Mouse (Mus musculus) erythroid progenitor cell, adult 5-6 weeks (primary cell): ENCODE measurements around the gene Mmp25. TPM values are rescaled to one million over a fixed set of nuclear protein-coding genes. Genes with fewer than 3 reads are reported as not detected.

Source experiments
- ATAC-seq: replicated peaks from 2 replicates; pipeline ENCODE4 v1.8.0; 2016; ENCODE audit warnings: moderate number of reproducible peaks, mild to moderate bottlenecking, moderate TSS enrichment, inconsistent platforms; ENCODE audit not compliant: poor library complexity, low FRiP score, severe bottlenecking
- total RNA-seq, 2 experiments: library from RNA; stranded (forward) in 1 of 2; stranded (reverse) in 1 of 2; fragments of 150-400 nt in 1 of 2; fragments of 186-747, 209-891 nt in 1 of 2; gene quantifications; 2 replicates each; pipeline versions ENCODE4 v1.2.3 to v1.2.4; 2015 to 2017; ENCODE audit warnings: low replicate concordance in 2 of 2

Mmp25 gene
- total RNA-seq, 2 experiments from 2014 or later: 1.3 to 4.6 TPM

DNA sequence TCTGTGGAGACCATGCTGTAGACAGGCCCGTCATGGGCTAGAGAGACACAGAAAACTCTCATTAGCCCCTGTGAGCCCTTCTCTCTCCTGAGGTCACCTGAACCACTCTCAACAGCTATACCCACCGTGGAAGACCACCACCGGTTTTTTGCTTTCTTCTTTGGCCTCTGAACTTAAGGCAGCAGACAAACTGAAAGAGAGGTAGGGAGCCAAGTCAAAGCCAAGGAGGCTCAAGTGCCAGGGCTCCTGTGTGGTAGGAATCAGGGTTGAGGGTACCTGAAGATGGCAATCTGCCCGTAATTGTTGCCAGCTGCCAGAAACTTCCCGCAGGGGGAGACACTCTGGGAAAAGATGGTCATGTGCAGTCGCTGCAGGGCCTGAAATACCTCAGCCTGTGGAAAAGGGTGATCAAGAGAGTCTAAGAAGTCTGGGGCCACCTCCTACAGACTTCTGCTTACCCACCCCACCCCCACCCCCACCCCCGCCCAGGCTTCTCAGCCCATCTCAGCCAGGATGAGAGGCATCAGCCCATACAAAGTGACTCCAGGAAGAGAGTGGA lies 25.5 kb upstream of the Mmp25 start:
- ATAC-seq: no peak

DNA sequence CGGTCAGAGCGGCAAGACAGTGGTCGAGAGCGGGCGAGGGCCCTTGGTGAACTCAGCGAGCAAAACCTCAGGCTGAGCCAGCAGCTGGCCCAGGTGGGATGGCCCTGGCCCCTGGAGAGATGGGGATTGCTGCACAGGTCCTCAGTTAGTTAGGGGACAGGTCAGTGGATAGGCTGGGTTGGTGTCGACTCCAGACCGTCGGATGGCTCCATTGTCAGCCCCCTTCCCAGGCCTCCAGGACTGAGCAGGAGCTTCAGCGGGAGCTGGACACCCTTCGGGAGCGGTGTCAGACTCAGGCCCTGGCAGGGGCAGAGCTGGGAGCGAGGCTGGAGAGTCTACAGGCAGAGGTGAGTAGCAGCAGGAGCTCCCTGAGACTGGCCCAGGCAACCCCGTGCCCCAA lies 20.4 kb upstream of the Mmp25 start:
- no peak for ATAC-seq

DNA sequence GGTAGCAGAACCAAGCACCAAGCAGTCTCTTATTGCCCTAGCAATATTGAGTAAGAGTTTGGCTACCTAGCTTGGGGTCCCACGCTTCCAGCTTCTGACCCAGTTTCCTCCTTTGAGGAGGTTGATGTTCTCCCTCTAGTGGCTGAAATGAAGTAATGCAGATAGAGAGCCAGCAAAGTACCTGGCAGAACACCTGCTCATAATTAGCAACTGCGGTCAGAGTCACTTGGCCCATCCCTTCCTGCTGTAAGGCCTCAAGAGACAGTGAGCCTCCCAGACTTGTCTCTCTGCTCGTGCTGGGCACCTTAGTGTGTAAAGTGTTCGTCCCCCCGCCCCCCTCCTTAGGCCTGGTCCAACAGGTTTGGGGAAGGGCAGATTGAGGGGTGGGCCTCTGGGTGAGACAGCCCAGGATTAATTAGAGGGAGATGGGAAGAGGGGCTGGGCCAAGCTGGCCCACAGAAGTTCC lies 19.5 kb upstream of the Mmp25 start:
- peak; percentile 25; the same call in 1 of the 2 replicates for ATAC-seq

DNA sequence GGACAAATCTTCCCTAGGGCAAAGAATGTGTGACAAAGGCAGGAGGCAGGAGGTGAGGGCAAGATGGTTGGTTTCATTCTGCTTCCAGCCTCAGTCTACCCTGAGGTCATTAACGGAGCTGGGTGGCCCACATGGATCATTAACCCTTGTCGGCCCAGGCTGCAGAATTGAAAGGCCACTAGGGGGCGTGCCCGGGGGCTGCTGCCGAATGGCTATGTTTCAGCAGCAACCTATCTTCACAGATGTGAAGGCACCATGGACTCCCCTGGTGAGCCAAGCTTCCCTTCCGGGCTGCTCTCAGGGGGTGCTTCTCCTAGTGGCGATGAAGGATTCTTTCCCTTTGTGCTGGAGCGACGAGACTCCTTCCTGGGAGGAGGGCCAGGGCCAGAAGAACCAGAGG lies 16.4 kb upstream of the Mmp25 start:
- ATAC-seq: no peak

DNA sequence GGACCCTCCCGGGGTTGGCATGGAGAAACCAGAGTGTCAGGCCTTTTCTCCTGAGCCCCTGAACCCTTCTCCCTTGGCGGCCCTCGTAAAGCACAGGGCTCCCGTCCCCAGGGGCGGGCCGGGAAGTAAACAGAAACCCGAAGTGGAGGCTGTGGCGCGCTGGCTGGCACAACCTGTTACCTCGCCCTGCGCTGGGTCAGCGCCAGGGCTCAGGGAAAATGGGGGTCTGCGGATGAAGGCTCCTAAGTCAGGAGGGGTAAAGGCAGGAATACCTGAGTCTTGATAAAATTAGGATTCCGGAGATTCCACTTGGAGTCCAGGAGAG lies 15.8 kb upstream of the Mmp25 start:
- no peak for ATAC-seq

DNA sequence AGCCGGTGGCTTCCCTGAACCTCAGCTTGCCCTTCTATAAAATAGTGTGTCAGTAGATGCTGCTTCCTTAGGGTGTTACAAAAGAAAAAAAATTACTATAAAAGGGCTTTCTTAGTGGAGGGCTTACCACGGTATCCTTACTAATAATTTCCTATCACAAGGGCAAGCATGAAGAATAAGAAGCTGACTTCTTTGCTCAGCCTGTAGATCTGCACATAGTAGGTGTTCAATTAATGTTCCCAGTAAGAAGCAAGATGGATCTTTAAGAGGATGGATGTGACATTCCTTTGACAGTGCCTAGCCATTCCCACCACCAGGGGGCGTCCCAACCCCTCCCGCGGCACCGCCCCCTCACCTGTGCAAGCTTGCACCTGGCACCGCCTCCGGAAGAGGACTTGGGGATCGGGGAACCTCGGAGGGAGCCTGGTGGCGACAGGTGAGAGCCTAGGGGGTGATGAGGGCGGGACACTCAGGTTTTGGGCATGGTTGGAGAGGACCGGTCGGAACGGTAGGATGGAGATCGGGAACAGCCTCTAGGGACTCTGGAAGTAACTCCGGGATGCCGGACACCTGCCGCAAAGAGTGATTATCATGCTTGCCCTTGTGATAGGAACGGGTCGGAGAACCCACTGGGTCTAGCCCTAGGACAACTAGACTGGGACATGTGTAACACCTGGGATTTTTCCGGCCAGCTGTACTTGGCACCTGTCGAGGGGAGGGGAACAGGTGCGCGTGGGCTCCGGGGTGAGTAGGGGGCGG lies 15.2 kb upstream of the Mmp25 start, which contains the start of gene Bicdl2:
TSS of gene Bicdl2 (plus strand) at position 390 of the 759 bp plus-strand sequence.
- ATAC-seq: no peak

DNA sequence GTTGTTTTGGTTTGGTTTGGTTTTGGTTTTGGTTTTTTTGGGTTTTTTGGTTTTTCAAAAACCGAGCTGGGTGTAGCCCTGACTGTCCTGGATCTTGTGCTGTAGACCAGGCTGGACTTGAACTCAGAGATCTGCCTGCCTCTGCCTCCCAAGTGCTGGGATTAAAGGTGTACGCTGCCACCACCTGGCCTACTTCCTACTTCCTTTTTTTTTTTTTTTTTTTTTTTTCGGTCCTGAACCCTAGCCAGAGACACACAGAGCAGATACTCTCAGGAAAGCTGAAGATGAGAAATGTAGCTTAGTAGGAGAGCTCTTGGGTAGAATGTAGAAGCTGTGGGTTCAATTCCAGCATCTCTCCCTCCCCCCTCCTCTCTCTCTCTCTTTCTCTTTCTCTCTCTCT lies 13.4 kb upstream of the Mmp25 start:
- no peak for ATAC-seq

DNA sequence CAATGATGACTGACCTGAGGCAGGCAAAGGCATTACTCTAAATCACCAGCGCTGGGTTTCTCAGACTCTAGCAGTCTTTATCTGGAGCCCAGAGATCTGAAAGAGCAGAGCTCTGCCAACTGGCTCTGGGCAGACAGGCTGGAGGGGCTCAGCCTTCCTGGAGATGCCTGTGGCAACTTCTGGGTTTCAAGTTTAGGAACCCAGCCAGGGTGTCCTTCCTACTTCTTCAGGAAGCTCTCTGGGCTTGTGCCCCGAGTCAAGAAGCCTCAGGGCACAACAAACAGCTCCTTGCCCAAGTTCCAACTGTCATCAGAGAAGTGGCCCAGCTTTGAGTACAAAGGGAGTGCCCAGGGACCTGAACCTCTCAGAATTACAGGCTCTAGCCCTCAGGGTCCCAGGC lies 9.3 kb upstream of the Mmp25 start:
- ATAC-seq: no peak

DNA sequence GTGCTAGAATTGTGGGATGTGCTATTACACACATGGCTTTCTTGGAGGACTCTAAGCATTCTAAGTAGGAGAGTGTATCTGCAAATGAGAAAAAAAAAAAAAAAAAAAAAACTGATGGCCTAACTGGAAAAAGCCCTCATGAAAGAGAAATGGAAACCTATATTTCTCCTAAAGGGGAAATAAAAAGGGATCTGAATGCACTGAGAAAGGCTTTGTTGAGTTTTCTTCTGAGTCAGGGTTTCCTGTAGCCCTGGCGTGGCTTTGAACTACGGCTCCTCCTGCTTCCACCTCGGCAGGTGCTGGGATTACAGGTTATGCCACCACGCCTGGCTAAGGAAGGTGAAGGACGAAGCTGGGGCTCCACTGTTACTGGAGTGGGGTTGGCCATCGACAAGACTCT lies 8.9 kb upstream of the Mmp25 start:
- no peak for ATAC-seq

DNA sequence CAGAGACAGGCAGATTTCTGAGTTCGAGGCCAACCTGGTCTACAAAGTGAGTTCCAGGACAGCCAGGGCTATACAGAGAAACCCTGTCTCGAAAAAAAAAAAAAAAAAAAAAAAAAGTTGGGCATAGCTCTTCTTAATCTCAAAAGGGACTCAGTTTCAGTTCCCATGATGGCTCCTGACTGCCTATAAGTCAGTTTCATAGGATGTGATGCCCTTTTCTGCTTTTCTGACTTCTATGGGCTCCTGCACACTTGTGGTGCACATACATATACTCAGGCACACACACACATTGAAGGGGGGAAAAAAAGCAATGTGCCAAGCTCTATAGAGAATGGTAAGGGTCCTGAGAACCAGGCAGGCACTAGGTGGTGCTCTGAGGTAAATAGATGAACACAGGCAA lies 8.2 kb upstream of the Mmp25 start:
- ATAC-seq: no peak

DNA sequence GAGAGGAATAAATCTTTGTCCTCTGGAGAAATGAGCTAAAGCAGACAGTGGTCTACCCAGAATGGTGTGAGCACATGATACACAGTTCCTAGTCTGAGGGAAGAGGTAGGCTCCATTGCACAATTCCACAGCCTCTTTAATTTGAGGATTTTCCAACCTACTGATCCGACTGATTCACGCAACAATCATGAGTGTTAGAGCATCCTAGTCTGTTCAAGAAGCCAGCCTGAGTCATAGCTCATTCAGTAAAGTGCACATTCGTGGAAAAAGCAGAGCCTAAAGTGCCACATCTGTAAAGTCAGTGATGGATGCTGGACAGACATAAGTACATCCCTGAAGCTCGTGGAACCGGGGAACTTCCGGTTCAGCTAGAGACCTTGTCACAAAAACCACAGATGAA lies 6.3 kb upstream of the Mmp25 start:
- no peak for ATAC-seq

DNA sequence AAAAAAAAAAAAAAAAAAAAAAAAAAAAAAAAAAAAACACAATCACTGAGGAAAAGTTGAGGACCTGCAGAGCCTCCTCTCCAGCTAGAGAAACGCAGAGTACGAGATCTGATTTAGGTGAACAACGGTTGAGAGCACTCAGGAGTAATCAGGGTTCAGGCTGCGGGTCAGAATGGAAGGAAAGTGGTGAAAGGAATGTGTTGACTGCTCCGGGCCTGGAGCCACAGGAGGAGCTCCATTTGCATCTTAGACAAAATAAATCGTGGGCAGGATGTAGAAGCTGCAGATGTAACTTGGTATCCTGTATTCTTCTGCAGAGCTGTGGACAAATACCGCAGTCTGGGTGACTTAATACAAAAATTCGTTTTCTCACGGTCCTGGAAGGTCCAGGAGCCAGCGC lies 817 bp upstream of the Mmp25 start:
- ATAC-seq: no peak

DNA sequence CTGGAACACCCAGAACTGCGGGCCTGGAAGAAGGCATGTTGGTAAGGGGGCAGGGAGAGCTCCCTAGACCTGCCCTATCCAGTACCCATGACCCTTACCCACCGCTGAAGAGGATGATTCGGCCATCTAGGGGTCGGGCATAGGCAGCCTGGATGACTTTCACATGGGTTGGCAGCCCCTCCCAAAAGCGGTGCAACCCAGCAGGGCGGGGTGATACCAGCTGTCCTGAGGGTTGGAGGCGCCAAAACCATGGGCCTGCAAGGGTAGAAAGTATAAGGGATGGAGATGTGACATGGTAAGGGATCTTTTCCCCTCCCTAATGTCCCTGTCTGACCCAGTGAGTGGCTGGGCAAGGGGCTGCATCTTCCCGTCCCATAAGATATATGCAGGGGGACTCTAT lies 13.8 kb downstream of the Mmp25 start:
- ATAC-seq: no peak

DNA sequence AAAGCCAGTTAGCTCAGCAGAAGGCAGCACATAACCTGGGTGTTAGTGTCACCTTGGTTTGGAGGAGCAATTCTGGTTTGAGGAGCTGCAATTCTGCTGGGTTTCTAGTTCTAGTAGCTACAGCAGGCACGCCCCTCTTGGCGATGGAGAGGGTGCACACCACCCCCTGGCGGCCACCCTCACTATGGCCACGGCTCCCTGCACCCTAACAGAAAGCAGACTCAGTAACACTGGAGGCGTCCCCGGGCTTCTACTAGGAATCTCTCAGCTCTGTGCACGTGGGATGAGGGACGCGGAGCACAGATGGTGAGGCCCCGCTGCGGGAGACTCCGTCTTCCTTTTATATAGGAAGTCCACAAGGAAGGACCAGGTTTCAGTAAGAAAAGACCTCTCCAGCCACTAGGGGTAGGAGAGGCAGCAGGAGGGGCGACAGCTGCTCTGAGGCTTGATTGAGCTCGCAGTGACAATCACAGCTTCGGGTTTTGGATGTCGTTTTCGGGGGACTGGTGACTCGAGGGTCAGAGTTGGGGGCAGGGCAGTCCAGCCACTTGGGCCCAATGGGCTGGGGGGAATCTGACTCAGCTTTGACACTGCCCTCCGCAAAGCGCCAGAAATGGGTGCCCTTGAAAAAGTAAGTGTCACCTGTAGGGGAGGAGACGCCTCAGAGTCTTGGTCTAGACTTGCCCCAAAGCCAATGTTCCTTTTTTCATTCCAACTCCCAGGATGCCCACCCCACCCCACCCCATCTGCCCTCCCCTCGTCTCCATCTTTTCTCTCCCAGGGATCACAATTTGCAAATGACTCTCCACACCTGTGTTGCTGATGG lies 14.7 kb downstream of the Mmp25 start:
- ATAC-seq: peak; percentile 74

DNA sequence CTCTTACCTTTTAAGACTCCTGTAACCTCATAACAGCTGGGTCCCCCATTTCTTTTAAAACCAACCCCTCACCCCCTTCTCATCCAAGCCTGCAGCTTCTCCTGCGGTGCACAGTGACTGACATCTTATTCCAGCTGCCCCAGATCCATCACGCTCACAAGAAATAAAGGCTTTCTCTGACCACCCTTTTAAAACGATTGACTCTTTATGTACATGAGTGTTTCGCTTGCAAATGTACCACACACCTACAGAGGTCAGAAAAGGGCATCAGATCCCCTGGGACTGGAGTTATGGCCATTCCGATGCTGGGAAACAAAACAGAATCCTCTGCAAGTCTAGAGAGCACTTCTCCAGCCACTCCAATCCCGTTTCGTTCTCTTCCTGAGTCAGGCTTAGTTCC lies 17.3 kb downstream of the Mmp25 start:
- no peak for ATAC-seq

DNA sequence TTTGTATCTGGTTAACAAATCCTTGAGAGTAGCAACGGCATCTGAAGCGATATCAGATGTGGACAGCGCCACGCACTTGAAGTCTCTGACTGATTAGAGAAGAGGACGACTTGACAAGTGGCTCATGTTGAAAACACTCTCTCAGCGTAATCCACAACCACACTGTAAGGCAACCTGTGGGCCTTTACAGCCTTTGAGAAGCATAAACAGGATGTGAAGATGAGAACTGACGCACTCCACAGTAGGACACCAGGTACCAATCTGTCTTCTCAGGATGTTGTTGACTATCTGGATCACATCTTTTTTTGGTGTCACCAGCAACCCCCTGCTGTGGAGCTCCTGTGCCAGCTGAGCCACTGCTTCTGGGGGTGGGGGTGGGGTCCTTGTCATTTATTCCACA lies 24.7 kb downstream of the Mmp25 start:
- no peak for ATAC-seq

DNA sequence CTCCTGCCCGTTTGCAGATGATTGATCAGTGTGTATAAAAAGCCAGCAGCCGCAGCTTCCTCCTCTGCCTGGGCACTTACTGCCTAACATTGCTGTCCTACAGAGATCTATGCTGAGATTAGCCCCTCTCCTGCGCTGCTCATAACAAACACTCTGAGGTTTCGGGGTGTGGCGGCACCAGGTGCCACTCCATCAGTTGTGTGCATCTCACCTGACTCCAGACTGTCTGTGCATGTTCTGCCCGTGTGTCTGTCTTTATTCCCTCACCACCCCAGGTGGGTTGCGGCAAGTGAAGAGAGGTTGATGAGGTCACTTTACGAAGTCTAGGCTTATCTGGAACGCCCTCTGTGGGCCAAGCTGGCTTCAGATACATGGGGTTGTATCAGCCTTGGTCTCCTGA lies 28.0 kb downstream of the Mmp25 start:
- no peak for ATAC-seq

DNA sequence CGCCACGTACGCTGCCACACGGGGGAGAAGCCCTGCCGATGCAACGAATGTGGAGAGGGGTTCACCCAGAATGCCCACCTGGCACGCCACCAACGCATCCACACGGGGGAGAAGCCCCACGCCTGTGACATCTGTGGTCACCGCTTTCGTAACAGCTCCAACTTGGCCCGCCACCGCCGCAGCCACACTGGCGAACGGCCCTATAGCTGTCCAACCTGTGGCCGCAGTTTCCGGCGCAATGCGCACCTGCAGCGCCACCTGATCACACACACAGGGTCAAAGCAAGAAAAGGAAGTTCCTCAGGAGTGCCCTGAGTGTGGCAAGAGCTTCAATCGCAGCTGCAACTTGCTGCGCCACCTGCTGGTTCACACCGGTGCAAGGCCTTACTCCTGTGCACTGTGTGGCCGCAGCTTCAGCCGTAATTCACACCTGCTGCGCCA lies 34.7 kb downstream of the Mmp25 start:
- peak; percentile 54; the same call in 1 of the 2 replicates for ATAC-seq

DNA sequence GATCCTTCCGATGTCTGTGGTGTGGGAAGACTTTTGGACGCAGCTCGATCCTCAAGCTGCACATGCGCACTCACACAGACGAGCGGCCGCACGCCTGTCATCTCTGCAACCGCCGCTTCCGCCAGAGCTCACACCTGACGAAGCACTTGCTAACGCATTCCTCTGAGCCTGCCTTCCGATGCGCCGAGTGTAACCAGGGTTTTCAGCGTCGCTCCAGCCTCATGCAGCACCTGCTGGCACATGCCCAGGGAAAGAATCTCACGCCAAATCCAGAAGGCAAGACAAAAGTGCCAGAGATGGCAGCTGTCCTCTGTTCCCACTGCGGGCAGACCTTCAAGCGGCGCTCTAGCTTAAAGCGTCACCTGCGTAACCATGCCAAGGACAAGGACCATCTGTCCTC lies 35.5 kb downstream of the Mmp25 start:
- ATAC-seq: no peak

DNA sequence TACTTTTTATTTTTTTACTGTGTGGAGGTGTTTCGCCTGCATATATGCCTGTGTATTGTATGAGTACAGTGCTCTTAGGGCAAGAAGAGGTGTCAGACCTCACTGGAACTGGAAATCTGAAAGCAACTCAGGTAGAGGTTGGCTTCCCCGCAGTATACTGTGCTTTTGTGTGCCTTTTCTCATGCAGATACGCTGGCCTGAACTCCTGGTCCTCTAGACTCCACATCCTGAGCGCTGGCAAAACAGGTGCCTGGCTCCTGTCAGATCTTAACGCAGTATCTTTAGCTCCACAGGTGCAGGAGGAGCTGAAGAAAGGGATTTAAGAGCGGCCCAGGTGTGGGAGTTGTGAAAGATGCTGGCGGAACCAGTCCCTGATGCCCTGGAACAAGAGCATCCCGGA lies 39.9 kb downstream of the Mmp25 start:
- ATAC-seq: no peak

DNA sequence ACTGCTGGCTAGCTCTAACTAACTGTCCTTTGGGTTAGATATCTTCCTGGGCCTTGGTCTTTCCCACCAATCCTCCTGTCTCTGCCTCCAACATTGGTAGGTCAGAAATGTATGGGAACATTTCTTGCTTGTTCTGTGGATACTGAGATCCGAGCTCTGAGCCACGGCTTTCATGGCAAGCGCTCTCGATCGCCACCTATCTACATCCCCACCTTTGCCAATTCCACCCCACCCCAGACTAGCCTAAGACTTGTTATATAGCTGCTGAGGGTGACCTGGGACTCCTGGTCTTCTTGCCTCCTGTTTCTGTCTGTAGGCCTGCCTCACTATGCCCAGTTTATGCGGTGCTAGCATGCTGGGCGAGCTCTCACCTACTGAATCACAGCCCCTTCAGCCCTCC lies 40.7 kb downstream of the Mmp25 start:
- no peak for ATAC-seq
